Mouse (Mus musculus): ENCODE data around the gene Lamc1. TPM values are rescaled to one million over a fixed set of nuclear protein-coding genes. Genes with fewer than 3 reads are reported as not detected.

The Lamc1 gene
- polyA plus RNA-seq, 1 experiment from 2014 or later, result 42.6 TPM

DNA sequence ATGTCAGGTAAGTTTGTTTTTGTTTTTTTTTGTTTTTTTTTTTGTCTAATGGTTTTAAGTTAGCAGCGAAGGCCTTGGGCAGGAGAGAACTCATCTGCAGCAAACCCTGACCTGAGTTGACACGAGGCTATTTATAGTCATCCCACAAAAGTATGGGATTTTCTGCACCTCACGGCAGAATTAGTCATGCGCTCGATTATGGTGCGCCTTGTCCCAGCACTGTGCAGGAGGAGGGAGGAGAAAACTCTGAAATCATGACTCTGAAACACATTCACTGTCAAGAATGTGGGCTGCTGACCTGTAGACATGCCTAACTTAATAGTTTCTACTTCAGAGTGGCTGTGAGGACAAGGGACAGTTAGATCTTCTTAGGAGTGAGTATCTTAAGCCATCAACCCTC lies 40.4 kb downstream of the Lamc1 start:
- Histone ChIP-seq H3K9me3 (no peaks in the 10 kb centered on the region), H3K4me2 (replicated peaks) (no peak overlapping the region), H3K4me3 (no peak overlapping the region), H3K9ac (no peak overlapping the region), H3K27me3 (no peaks in the 10 kb centered on the region), H3K27ac (no peak overlapping the region), H3K4me1 (peaks cover 14% of the 10 kb centered on the region; the same call in 1 of the 2 replicates), H3K36me3 (no peaks in the 10 kb centered on the region)
- ATAC-seq (ENCODE audit: insufficient number of reproducible peaks, insufficient read depth, low FRiP score, low TSS enrichment), result no peak
- WGBS, result 36% methylated on average over 6 of the region's 6 CpGs

DNA sequence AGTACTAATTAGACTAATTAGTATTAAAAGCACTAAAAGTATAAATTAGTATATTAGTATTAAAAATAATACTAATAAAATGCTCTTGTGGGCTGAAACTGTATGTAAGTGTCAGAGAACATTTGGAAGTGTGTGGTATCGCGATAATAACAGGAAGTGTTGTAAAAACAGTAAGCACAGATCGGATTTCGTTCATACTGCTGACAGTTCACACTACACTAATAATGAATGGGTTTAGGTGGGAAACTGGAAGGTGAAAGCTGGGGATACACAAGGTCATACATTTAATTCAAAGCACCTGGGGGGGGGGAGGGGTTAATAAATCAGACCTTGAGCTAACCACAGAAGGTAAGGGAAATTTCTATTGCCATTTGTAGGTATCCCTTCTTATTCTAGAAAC lies 41.2 kb downstream of the Lamc1 start:
- no peaks in the 10 kb centered on the region for H3K9me3 ChIP-seq
- H3K4me2 ChIP-seq (replicated peaks), result no peak overlapping the region
- no peak overlapping the region for H3K27ac ChIP-seq
- no peaks in the 10 kb centered on the region for H3K27me3 ChIP-seq
- H3K4me3 ChIP-seq, result no peak overlapping the region
- no peak overlapping the region for H3K9ac ChIP-seq
- H3K4me1 ChIP-seq, result peaks cover 14% of the 10 kb centered on the region; the same call in 1 of the 2 replicates
- ATAC-seq (ENCODE audit: insufficient number of reproducible peaks, insufficient read depth, low FRiP score, low TSS enrichment), result no peak
- H3K36me3 ChIP-seq, result no peaks in the 10 kb centered on the region
- 57% methylated on average over 4 of the region's 4 CpGs for WGBS

DNA sequence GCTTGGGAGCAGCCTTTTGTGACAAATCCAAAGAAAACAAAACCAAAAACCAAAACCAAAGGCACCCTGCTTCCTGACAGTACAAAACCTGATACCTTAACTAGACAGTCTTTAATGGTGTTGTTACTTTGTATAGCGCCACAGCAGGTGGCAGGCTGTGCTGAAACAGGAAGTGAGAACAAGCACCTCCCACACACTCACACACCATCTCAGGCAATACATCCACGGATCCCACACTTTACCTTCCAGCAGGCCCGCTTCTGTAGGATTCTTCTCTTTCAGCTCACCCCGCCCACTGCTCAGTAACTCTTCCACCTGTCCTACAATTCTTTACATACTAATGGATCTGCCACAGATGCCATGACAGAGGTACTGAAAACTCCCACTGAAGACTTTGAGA lies 44.6 kb downstream of the Lamc1 start:
- no peaks in the 10 kb centered on the region for H3K9me3 ChIP-seq
- no peak overlapping the region for H3K4me2 ChIP-seq (replicated peaks)
- H3K4me1 ChIP-seq, result peaks cover 12% of the 10 kb centered on the region; the same call in 1 of the 2 replicates
- no peak overlapping the region for H3K27ac ChIP-seq
- no peak overlapping the region for H3K9ac ChIP-seq
- no peaks in the 10 kb centered on the region for H3K27me3 ChIP-seq
- no peak for ATAC-seq (ENCODE audit: insufficient number of reproducible peaks, insufficient read depth, low FRiP score, low TSS enrichment)
- no peaks in the 10 kb centered on the region for H3K36me3 ChIP-seq
- 80% methylated on average over 4 of the region's 4 CpGs for WGBS
- no peak overlapping the region for H3K4me3 ChIP-seq

DNA sequence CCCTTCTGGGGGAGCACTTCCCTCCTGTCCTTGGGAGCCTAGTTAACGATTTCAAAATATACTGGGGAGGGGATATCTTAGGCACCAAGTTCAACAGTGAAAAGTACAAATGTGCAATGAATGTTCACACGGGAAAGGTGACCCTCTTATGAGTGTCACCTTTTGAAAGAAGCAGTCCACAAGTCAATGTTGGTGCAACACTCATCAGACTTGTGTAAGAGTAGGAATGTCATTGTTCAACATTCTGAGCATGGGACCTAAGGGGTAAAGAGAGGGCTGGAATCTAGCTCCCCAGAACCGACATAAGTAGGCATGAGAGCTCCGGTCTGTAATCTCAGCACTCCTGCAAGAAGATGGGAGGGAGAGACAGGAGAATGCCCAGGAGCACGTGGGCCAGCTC lies 45.1 kb downstream of the Lamc1 start:
- WGBS, result 83% methylated on average over 5 of the region's 5 CpGs

DNA sequence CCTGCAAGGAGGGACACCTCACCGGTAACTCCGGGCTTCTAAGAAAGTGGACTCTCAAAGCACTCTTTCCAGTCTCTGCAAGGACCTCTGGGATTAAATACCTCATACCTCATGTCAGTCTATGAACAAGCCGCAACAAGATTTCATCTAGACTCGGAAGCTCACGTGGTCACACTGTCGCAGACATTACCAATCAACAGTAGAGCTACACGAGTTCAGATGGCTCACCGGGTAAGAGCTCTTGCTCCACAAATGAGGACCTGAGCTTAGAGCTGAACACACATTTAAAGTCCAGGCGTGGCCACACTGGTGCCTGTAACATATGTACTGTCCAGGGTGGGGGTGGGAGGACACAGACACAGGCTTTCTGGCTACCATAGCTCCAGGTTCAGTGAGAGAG lies 46.4 kb downstream of the Lamc1 start:
- no peak overlapping the region for H3K9ac ChIP-seq
- 81% methylated on average over 9 of the region's 9 CpGs for WGBS
- ATAC-seq (ENCODE audit: insufficient number of reproducible peaks, insufficient read depth, low FRiP score, low TSS enrichment), result no peak

More for the DNA sequence above, 45.1 kb downstream of the Lamc1 start:
- ATAC-seq (ENCODE audit: insufficient number of reproducible peaks, insufficient read depth, low FRiP score, low TSS enrichment), result no peak
- Histone ChIP-seq H3K4me2 (replicated peaks) (no peak overlapping the region), H3K9ac (no peak overlapping the region), H3K9me3 (no peaks in the 10 kb centered on the region), H3K27me3 (no peaks in the 10 kb centered on the region), H3K4me1 (peaks cover 11% of the 10 kb centered on the region; the same call in 1 of the 2 replicates), H3K36me3 (no peaks in the 10 kb centered on the region), H3K27ac (no peak overlapping the region), H3K4me3 (no peak overlapping the region)

DNA sequence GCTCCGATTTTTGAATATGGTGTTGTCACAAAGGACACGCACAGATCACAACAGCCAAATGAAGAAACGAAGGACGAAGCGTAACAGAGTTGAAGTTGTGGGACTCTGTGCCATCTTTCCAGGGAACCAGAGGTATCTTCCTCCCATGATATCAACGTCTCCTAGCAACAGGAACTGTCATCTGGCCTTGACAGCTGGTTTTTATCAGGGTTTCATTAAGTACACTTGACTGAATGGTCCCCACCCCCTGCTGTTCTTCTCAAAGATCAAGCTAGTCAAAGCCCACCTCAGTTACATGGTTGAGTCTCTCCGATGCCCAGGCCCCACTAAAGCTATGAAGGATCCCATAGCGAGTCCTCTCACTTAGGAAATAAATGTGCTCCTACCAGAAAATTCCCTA lies 47.4 kb downstream of the Lamc1 start:
- no peak overlapping the region for H3K27ac ChIP-seq
- no peak overlapping the region for H3K9ac ChIP-seq
- no peak for ATAC-seq (ENCODE audit: insufficient number of reproducible peaks, insufficient read depth, low FRiP score, low TSS enrichment)
- H3K4me1 ChIP-seq, result 0 out of 2 replicates have a peak, but pooled peaks cover 14% of the 10 kb centered on the region
- H3K36me3 ChIP-seq, result no peaks in the 10 kb centered on the region
- no peak overlapping the region for H3K4me2 ChIP-seq (replicated peaks)
- no peaks in the 10 kb centered on the region for H3K27me3 ChIP-seq
- H3K4me3 ChIP-seq, result no peak overlapping the region
- H3K9me3 ChIP-seq, result no peaks in the 10 kb centered on the region
- WGBS, result 77% methylated on average over 8 of the region's 8 CpGs

More for the DNA sequence above, 46.4 kb downstream of the Lamc1 start:
- no peaks in the 10 kb centered on the region for H3K9me3 ChIP-seq
- 0 out of 2 replicates have a peak, but pooled peaks cover 8% of the 10 kb centered on the region for H3K4me1 ChIP-seq
- H3K27me3 ChIP-seq, result no peaks in the 10 kb centered on the region
- no peak overlapping the region for H3K4me2 ChIP-seq (replicated peaks)
- H3K4me3 ChIP-seq, result no peak overlapping the region
- H3K27ac ChIP-seq, result no peak overlapping the region
- no peaks in the 10 kb centered on the region for H3K36me3 ChIP-seq

DNA sequence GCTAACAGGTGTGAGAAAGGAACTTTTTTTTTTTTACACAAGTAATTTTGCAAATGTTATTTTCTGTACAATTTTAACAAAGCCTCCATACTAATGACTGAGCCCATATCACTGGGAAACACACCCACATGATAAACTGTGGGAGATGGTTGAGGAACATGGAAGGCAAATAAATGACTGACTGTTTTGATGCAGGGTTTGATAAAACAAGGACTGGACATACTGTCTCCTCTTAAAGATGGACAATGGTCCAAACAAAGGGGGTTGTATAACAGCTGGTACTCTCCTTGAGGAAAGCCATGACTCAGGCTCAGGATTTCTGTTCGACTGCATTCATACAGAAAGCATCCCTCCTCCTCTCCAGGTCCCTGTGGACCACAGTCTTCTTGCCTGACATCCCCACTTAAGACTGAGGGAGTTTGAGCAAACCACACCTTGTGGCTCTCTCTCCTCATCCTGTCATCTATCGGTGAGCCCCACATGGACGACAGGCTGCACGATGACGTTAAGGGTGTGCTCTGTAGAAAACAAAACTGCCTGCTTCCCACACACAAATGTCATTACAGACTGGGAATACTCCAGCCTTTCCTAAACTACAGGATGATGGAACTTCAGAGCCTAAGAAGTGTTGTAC lies 50.1 kb downstream of the Lamc1 start:
- 0 out of 2 replicates have a peak, but pooled peaks cover 15% of the 10 kb centered on the region for H3K4me1 ChIP-seq
- no peak overlapping the region for H3K27ac ChIP-seq
- no peaks in the 10 kb centered on the region for H3K27me3 ChIP-seq
- no peak overlapping the region for H3K4me3 ChIP-seq
- no peak overlapping the region for H3K9ac ChIP-seq
- 79% methylated on average over 5 of the region's 5 CpGs for WGBS
- ATAC-seq (ENCODE audit: insufficient number of reproducible peaks, insufficient read depth, low FRiP score, low TSS enrichment), result no peak
- H3K4me2 ChIP-seq (replicated peaks), result no peak overlapping the region
- H3K36me3 ChIP-seq, result no peaks in the 10 kb centered on the region
- no peaks in the 10 kb centered on the region for H3K9me3 ChIP-seq

DNA sequence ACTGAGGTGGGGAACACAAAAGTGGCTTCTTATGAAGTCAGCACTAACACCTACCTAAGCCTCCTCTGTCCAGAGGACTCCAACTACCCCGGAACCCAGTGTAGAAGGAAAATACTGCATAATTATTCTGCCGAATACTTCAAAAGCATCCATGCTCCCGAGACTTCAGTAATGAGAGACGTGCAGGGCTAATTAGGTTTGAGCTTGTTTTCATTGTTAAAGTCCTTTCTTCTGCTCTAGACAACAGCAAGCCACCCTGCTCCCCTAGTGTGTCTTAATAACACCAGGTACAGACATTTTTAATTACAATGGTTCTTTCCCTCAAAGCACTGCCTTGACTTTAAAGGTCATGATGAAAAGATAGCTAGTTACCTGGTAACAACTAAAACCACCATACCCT lies 51.1 kb downstream of the Lamc1 start:
- Histone ChIP-seq H3K36me3 (no peaks in the 10 kb centered on the region), H3K4me1 (0 out of 2 replicates have a peak, but pooled peaks cover 15% of the 10 kb centered on the region), H3K9ac (no peak overlapping the region), H3K9me3 (no peaks in the 10 kb centered on the region), H3K27ac (no peak overlapping the region), H3K4me3 (no peak overlapping the region), H3K4me2 (replicated peaks) (no peak overlapping the region), H3K27me3 (no peaks in the 10 kb centered on the region)
- 22% methylated on average over 4 of the region's 4 CpGs for WGBS
- ATAC-seq (ENCODE audit: insufficient number of reproducible peaks, insufficient read depth, low FRiP score, low TSS enrichment), result no peak

DNA sequence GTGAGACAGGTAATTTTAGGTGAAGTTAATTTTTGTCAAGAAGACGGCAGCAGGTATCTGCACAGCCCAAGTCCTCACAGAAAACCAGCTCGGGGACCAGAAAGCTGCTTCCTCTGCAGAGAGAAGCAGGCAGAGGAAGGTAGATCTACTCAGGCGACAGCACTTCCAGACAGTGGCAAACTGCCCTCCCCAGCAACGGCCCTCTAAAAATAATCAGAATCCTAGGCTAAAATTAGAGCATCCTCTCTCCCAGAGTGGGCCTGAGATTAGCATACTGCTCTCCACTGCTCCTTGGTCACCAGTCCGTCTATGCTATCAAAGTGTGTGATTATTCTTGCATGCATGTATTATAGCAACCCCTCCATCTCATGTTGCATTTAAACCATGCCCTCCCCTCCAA lies 52.2 kb downstream of the Lamc1 start:
- 64% methylated on average over 5 of the region's 5 CpGs for WGBS
- ATAC-seq (ENCODE audit: insufficient number of reproducible peaks, insufficient read depth, low FRiP score, low TSS enrichment), result no peak

DNA sequence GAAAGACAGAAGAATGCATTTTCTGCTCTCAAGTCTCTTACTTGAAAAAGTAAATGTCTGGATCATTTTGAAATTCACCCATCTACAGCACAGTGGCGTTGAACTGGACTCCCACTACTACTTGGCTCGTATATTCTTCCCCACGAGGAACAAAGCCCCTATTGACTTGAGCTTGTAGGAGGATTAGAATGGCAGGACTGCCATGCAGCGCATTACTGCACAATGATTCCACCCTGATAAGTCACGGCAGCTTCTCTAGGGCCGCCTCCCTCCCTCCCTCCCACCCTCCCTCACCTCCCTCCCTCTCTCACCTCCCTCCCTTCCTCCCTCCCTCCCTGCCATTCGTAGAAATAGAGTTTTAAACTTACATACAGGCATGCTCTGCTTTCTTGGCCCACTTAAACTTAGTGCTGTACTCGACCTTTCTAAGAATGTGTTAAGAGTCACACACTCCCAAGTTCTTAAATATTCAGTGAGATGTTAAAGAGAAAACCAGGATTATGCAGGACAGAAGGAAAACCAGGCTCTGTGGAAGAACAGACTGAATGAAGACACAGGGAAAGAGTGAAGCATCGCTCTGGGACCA lies 54.5 kb downstream of the Lamc1 start:
- no peaks in the 10 kb centered on the region for H3K9me3 ChIP-seq
- H3K4me2 ChIP-seq (replicated peaks), result no peak overlapping the region
- 0 out of 2 replicates have a peak overlapping the region, but pooled peaks have one; percentile 20 for H3K27ac ChIP-seq
- H3K4me1 ChIP-seq, result peaks cover 35% of the 10 kb centered on the region
- no peak overlapping the region for H3K4me3 ChIP-seq
- no peak for ATAC-seq (ENCODE audit: insufficient number of reproducible peaks, insufficient read depth, low FRiP score, low TSS enrichment)
- H3K9ac ChIP-seq, result no peak overlapping the region
- 38% methylated on average over 9 of the region's 9 CpGs for WGBS
- no peaks in the 10 kb centered on the region for H3K36me3 ChIP-seq
- no peaks in the 10 kb centered on the region for H3K27me3 ChIP-seq

More for the DNA sequence above, 52.2 kb downstream of the Lamc1 start:
- Histone ChIP-seq H3K36me3 (no peaks in the 10 kb centered on the region), H3K27ac (no peak overlapping the region), H3K4me3 (no peak overlapping the region), H3K4me2 (replicated peaks) (no peak overlapping the region), H3K9me3 (no peaks in the 10 kb centered on the region), H3K4me1 (0 out of 2 replicates have a peak, but pooled peaks cover 19% of the 10 kb centered on the region), H3K9ac (no peak overlapping the region), H3K27me3 (no peaks in the 10 kb centered on the region)

DNA sequence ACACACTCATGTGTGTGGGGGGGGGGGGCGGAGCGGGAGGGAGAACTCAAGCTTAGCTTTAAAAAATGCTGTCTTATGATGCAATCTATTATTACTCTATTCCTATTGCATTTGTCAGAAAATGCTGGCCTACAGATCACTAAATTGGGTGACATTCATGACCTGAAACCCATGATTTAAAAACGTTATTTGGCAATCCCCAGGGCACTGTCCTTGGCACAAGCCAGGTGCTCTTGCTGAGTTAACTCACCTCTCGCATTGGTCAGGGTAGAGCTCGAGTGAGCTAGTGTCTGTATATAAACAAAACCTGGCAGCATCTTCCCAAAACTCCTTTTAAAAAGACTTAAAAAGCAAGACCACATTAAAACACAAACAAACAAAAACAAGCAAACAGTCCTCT lies 57.1 kb downstream of the Lamc1 start:
- 83% methylated on average over 5 of the region's 5 CpGs for WGBS
- Histone ChIP-seq H3K4me3 (no peak overlapping the region), H3K27ac (no peak overlapping the region), H3K4me1 (peaks cover 35% of the 10 kb centered on the region), H3K36me3 (no peaks in the 10 kb centered on the region), H3K9me3 (no peaks in the 10 kb centered on the region), H3K9ac (no peak overlapping the region), H3K4me2 (replicated peaks) (no peak overlapping the region), H3K27me3 (no peaks in the 10 kb centered on the region)
- no peak for ATAC-seq (ENCODE audit: insufficient number of reproducible peaks, insufficient read depth, low FRiP score, low TSS enrichment)

DNA sequence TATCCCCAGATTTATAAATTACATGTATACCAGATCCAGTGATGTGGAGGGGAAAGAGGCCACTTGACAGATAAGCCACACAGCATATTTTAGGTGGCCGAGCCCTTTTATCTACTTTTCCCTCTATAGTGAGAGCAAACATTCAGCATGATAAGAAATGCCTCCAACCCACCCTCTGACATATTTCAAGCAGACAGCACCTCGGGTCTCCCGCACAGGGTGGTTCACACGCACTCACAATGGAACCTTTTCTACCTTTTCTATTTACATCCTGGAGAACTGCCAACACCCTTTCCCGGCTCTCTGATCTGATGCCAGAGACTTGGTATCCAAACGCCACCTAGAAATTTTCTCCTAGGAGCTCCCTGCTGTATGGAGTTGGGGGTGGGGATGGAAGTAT lies 58.0 kb downstream of the Lamc1 start:
- Histone ChIP-seq H3K4me2 (replicated peaks) (no peak overlapping the region), H3K9me3 (no peaks in the 10 kb centered on the region)
- 49% methylated on average over 6 of the region's 6 CpGs for WGBS

More for the DNA sequence above, 58.0 kb downstream of the Lamc1 start:
- no peaks in the 10 kb centered on the region for H3K27me3 ChIP-seq
- ATAC-seq (ENCODE audit: insufficient number of reproducible peaks, insufficient read depth, low FRiP score, low TSS enrichment), result no peak
- H3K36me3 ChIP-seq, result no peaks in the 10 kb centered on the region
- no peak overlapping the region for H3K9ac ChIP-seq
- H3K4me3 ChIP-seq, result no peak overlapping the region
- peaks cover 32% of the 10 kb centered on the region for H3K4me1 ChIP-seq
- no peak overlapping the region for H3K27ac ChIP-seq
